Mouse (Mus musculus): Measurements from ENCODE around the gene Sipa1l1.
A peak's percentile ranks its signal among the peaks of the same experiment; 100 is the strongest.

Gene Sipa1l1

GRCm38 (mm10) chr12:82168820-82169533 lies at the start of gene Sipa1l1:
Sipa1l1 (plus strand) TSS chr12:82169320.
- peak; percentile 97 for DNase-seq

DNA sequence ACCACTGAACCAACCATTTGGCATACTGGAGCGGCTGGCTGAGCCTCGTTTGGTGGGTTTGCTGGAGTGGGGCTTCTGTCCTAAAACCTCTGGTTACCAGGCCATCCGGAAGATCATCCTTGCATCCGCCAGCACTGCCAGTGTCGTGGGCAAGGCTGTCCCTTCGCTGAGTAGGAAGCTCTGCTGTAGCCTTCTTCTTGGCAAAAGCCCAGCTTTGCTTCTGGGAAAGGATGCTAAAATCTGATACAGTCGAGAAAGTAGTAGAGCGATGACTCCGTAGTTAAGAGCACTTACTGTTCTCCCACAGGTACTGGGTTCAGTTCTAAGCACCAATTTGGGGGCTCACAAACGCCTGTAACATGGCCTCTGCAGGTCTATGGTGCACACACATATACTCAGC lies 47.2 kb upstream of the Sipa1l1 start:
- DNase-seq, result peak; percentile 45

DNA sequence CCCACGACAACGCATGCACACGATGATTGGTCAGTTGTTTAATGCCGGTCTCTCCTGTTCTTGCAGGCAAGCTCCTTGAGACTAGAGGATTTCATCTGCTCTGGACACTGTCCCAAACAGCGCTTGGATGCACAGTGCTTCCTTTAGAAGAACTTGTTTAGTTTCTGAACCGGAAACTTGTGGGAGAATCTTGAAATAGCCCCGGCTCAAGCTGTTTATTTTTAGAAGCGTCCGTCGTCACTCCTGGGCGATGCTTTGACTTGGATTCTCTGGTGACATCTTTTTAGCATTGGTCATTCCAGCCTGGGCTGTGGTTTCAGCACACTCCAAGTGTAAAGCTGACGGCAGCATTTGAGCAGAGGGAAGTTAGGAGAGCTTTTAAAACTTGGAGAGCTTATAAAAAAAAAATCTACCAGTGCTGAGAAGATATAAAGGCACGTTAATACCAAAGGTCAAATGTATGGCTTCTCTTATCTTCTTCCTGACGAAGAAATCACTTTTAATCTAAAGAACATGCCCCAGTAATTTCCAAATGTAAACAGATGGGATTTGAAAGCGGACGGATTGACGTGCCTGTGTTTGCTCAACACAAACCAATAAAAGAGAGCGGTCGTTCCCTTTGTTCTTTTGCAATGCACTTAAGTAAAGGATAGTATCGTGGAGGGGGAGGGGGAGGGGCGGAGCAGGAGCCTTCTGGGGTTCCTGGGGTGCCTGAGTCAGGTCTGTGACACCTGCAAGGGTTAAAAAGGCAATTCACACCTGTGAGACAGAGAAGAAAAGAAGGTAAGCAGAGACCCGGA lies 46.5 kb upstream of the Sipa1l1 start:
- peak; percentile 66 for DNase-seq

- DNase-seq, result no peak
Observed at GRCm38 (mm10) chr12:82126796-82127195, 42.3 kb upstream of the Sipa1l1 start.

DNA sequence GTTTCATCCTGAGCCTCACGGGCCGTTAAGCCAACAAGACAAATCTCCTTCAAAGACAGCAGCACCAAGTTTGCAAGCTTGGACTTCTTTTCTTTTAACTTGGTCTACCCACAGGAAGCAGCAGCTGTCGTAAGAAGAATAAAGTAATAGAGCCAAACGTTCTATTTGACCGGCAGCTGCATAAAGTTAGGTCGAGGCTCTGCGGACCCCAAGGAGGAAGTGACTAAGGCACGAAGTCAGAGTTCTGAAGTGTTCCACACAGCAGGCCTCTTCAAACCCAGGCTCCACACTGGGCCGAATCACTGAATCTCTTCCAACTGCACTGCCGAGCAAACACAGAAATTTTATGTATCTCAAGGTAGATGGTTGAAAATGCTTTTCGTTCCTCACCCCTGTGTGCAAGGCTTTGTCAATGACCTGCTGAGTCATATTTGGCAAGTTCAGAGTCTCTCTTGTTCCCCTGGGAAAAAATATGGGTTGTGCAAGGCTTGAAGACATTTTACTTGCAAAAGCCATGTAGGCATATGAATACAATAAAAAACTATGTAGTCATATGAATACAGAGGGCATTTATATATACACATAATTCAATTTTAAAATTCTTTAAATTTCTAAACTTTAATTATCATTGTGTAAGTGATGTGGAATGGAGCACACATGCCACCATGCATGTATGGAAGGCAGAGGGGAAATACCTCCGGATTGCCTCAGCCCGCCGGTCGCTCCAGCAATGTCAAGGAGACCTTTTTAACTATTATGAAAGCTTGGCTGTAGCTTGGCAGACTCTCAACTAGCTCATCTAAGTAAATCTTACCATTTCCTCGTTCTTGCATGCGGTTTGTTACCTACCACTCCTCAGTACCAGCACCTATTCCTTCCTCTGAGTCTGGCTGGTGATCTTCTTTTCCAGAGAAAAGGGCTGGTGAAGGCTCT lies 29.6 kb upstream of the Sipa1l1 start:
- no peak for DNase-seq

DNA sequence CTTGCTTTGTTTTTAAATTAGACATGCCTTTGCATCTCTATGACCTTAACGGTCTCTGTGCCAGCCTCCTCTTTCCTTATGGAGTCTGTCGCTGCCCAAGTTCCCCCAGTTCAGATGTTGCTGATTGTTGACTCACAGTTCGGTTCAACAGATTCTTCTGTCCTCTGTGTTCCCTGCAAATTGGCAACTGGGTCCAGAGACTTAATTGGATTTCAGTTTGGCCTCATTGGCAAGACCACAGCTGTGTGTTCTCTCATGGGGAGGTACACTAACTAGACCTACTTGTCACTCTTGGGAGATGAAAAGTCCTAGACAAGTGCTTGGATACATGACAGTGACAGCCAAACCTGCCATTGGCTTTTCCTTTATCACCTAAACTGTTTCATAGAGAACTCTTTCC lies 25.7 kb upstream of the Sipa1l1 start:
- no peak for DNase-seq

DNA sequence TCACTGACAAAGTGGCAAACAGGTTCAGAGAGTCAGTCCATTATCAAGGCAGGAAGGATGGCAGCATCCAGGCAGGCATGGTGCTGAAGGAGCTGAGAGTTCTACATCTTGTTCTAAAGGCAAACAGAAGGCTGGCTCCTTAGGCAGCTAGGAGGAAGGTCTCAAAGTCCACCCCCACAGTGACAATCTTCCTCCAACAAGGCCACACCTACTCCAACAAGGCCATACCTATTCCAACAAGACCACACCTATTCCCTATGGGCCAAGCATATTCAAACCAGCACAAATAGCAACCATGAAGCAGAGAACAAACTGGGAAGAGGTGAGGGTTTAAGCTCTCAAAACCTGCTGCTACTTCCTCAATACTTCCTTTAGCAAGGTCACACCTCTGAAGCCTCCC lies 23.9 kb upstream of the Sipa1l1 start:
- no peak for DNase-seq

DNA sequence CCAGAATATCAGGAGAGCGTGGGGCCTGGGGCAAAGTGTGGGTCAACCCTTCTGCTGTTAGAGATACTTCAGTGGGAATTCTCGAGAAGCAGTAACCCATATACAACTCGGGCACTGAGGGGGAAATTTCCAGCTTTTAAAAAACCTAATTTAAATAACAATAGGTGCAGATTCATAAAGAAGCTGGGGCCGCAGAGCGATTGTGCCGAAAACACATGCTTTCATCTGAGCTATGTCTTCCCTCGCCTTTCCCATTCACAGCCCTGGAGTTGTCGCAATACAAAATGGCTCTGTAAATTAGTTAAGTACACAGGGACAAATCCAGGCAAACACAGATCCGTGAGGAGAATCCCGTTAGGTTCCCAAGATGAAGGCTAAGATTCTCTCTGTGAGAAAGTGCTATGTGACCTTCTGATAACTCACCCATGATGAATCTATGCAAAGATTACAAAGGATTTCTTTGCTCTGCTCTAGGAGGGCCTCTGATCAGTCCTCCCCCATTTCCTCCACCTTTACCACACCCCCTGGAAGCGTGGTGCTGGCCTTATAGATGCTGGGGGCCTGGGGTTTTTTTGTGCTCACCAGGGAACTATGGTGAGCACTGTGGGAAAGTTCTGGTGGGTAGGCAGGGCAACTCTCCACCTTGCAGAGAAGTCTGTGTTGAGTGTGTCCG lies 22.0 kb upstream of the Sipa1l1 start:
- no peak for DNase-seq

- DNase-seq, result no peak
Observed at GRCm38 (mm10) chr12:82148328-82148930, 20.7 kb upstream of the Sipa1l1 start.

- no peak for DNase-seq
Observed at GRCm38 (mm10) chr12:82151019-82151418, 18.1 kb upstream of the Sipa1l1 start.

DNA sequence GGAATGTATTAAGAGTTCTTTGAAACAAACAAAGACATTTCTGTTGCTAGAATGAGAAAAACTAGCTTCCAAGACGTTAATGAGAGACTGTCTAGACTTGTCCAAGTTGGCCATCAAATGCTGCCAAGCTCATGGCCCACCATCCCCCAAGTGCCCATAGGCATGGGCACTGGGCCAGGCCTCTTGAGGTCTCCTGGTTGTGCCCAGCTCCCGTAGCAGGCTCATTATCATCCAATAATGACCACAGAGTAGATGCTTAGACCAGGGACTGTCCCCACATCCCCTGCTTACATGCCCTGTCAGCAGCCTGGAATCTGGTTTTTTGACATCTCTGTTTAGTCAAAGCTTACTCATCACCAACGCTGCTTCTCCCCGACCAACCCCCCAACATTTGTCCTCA lies 14.6 kb upstream of the Sipa1l1 start:
- DNase-seq, result no peak

- DNase-seq, result no peak
Observed at GRCm38 (mm10) chr12:82158516-82158915, 10.6 kb upstream of the Sipa1l1 start.

DNA sequence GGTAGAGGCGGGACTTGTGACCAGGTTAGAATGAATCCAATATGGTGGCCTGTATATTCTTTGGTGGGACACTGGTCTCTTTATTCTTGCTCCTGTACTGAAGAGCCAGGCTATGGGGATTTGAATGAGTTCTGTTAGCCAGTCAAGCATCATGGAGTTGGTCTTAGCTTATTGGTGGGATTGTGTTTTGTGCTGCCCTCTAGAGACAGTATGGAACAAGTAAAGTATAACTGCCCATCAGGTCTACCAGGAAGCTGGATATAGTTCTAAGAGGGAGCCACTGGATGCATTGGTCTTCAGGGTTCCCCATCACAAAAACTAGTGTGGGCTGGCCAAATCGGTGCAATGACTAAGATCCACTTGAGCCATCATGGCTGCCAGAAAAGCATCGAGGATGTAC lies 9.7 kb upstream of the Sipa1l1 start:
- no peak for DNase-seq

- no peak for DNase-seq
Observed at GRCm38 (mm10) chr12:82165651-82166050, 3.5 kb upstream of the Sipa1l1 start.

GRCm38 (mm10) chr12:82166101-82166571 lies 3.0 kb upstream of the Sipa1l1 start:
- no peak for DNase-seq

GRCm38 (mm10) chr12:82169571-82170431 lies 681 bp downstream of the Sipa1l1 start:
- peak; percentile 83 for DNase-seq

- DNase-seq, result peak; percentile 58
Observed at GRCm38 (mm10) chr12:82170461-82171279, 1.6 kb downstream of the Sipa1l1 start.

- peak; percentile 80 for DNase-seq
Observed at GRCm38 (mm10) chr12:82171591-82171990, 2.5 kb downstream of the Sipa1l1 start.

GRCm38 (mm10) chr12:82173623-82174022 lies 4.5 kb downstream of the Sipa1l1 start:
- DNase-seq, result no peak

DNA sequence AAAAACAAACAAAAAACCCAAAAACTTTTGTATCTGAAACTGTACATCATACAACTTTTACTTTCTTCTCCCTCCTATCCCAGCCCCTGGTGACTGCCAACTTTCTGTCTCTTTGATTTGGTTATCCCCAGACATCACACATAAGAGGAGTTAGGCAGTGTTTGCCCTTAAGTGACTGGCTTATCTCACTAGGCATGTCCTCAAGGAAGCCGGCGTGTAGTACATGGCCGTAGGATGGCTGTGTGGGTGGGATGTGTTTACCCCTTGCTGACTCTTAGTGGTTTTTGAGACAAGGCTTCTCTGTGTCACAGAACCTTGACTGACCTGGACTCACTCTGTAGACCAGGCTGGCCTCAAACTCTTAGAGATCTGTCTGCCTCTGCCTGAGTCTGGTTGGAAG lies 6.6 kb downstream of the Sipa1l1 start:
- DNase-seq, result no peak

Measured in kidney, postnatal 10 days (tissue).